Mouse (Mus musculus) thymus, adult 2 months (tissue): ENCODE measurements around the gene Slc2a4.

Experiments used
- CTCF ChIP-seq: fragments of 200-500 bp; IDR thresholded peaks from 2 replicates; pipeline ENCODE4 v1.5.1; 2012; ENCODE audit warnings: mild to moderate bottlenecking, control low read depth, low read length, moderate library complexity, borderline replicate concordance; ENCODE audit not compliant: control insufficient read depth, poor library complexity, insufficient read depth; ENCODE audit errors: extremely low read depth
- POLR2A ChIP-seq: fragments of 200-500 bp; IDR thresholded peaks from 2 replicates; pipeline ENCODE4 v1.6.1; 2012; ENCODE audit warnings: mild to moderate bottlenecking, low read length, control low read depth, moderate library complexity; ENCODE audit not compliant: control insufficient read depth, poor library complexity, insufficient read depth; ENCODE audit errors: extremely low read depth

DNA sequence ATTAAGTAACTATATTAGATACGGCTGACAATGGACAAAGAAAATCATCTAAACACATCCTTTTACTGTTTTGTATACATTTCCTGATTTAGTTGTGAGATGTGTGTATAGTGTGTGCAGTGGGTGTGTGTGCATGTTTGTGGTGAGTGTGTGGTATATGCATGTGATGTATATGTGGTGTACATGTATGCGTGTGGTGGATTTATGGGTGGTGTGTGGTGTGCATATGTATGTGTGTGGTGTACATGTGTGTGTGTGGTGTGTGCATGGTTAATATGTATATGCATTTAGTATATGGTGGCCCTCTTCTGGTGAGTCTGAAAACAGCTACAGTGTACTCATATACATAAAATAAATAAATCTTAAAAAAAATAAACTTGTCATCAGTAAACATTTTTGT lies 20.5 kb downstream of the Slc2a4 start:
- TF ChIP-seq CTCF = no peak
- TF ChIP-seq POLR2A = no peak
